Mouse (Mus musculus): ENCODE measurements around the gene Klf12. TPM values are rescaled to one million over a fixed set of nuclear protein-coding genes. Genes with fewer than 3 reads are reported as not detected.

Gene Klf12
- polyA plus RNA-seq, 1 experiment from 2014 or later = not detected

GRCm38 (mm10) chr14:100282651-100283050 is 1.8 kb downstream of the Klf12 start:
- Histone ChIP-seq H3K4me3 (ENCODE audit: inconsistent target) (no peak overlapping the region), H3K36me3 (ENCODE audit: inconsistent target) (no peaks in the 10 kb centered on the region), H3K79me2 (ENCODE audit: inconsistent target) (no peaks in the 10 kb centered on the region), H3K27ac (no peak overlapping the region)
- 30% methylated on average over 7 of the region's 7 CpGs for WGBS (ENCODE audit: missing documents)

DNA sequence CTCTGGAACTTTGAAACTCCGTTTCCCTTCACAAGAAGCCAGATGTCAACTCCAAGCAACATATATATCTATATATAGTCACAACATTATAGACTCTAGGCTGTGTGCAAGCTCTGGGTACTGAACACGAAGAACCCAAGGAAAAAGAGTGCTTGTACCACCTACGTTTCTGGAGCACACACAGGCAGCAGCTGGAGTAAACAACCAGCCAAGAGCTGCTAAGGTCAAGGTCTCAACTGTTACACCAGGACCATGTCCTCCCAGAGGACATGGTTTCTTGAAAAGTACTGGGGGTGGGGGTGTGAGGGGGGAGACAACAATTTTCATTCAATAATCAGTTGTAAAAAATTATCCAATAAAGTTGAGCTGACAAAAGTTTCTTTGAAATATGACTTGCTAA is 2.7 kb downstream of the Klf12 start:
- no peak overlapping the region for H3K27ac ChIP-seq
- WGBS (ENCODE audit: missing documents) = 82% methylated on average over 3 of the region's 3 CpGs

DNA sequence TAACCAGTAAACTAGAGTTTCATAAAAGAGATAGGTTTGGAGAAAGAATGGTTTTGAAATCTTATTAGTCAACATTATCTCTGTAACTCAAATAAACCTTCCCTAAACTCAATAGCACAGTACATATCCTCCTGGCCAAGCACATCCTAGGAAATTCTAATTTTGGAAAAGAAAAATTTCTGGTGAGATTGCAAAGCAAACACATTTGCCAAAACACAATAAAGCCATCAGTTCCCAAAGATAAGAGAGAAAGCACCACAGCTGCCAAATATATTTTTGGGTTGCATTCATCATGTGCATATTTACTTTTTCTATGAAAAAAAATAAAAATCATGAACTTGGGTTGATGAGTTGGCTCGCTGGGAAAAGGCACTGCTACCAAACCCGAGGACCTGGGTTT is 10.3 kb downstream of the Klf12 start:
- Histone ChIP-seq H3K4me3 (ENCODE audit: inconsistent target) (no peak overlapping the region), H3K79me2 (ENCODE audit: inconsistent target) (no peaks in the 10 kb centered on the region), H3K27ac (no peak overlapping the region), H3K36me3 (ENCODE audit: inconsistent target) (no peaks in the 10 kb centered on the region)
- WGBS (ENCODE audit: missing documents) = 70% methylated on average over 2 of the region's 2 CpGs

More for the DNA sequence above, 2.7 kb downstream of the Klf12 start:
- no peaks in the 10 kb centered on the region for H3K36me3 ChIP-seq (ENCODE audit: inconsistent target)
- H3K79me2 ChIP-seq (ENCODE audit: inconsistent target) = no peaks in the 10 kb centered on the region
- no peak overlapping the region for H3K4me3 ChIP-seq (ENCODE audit: inconsistent target)

DNA sequence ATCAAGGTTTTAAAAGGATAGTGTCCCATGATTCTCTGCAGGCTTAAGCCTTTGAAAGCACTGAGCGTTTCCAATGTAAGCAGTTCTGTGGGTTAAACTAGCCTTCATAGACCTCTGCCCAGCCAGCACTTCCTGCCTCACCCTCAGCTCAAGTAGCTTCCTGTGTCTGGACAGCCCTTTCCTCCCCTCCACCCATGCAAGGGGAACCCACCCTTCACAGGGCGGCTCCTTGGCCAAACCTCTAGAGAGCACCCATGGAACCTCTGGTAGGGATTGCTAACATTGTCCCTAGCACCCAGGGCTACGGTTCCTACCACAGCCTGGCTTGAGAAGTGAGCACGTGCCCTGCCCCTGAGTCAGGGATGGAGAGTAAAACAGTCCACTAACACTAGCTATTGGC is 23.9 kb downstream of the Klf12 start:
- Histone ChIP-seq H3K79me2 (ENCODE audit: inconsistent target) (no peaks in the 10 kb centered on the region), H3K4me3 (ENCODE audit: inconsistent target) (no peak overlapping the region), H3K36me3 (ENCODE audit: inconsistent target) (no peaks in the 10 kb centered on the region), H3K27ac (no peak overlapping the region)
- WGBS (ENCODE audit: missing documents) = 27% methylated on average over 4 of the region's 4 CpGs

DNA sequence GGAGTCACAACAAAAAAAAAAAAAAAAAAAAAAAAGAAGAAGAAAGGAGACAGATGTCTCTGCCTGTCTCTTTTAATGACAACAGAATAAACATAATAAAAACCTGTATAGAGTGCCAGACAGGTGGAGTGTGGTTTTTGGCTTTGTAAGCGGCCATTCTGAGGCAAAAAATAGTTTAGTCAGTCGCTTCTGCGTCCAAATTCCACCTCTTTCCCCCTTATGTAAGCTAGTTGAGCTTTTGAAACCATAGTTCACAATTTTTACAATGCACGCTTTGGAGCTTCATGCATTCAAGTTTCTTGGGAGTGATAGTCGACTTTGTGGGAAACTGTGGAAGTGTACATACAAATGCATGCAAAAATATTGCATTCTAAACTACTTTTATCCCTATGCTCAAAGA is 41.4 kb downstream of the Klf12 start:
- WGBS (ENCODE audit: missing documents) = 92% methylated on average over 5 of the region's 5 CpGs
- no peaks in the 10 kb centered on the region for H3K36me3 ChIP-seq (ENCODE audit: inconsistent target)
- H3K79me2 ChIP-seq (ENCODE audit: inconsistent target) = no peaks in the 10 kb centered on the region
- no peak overlapping the region for H3K4me3 ChIP-seq (ENCODE audit: inconsistent target)
- H3K27ac ChIP-seq = no peak overlapping the region

DNA sequence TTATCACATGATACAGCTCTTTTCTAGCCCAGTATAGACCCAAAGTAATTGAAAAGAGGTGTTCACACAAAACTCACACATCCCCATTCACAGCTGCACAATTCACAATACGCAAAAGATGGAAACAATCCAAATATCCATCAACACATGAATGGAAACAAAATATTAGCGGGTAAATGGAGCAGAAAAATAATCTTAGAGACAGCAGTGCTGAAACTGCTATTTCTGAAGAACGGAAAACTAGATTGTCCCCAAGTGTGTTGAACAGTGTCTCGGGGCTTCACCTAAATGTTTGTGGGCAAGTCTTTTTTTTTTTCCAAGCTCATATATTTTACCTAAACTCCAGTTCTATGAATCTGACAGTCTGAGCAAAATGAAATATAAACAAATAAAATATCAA is 44.6 kb downstream of the Klf12 start:
- Histone ChIP-seq H3K4me3 (ENCODE audit: inconsistent target) (no peak overlapping the region), H3K36me3 (ENCODE audit: inconsistent target) (no peaks in the 10 kb centered on the region), H3K79me2 (ENCODE audit: inconsistent target) (no peaks in the 10 kb centered on the region), H3K27ac (no peak overlapping the region)
- WGBS (ENCODE audit: missing documents) = 96% methylated on average over 4 of the region's 4 CpGs

DNA sequence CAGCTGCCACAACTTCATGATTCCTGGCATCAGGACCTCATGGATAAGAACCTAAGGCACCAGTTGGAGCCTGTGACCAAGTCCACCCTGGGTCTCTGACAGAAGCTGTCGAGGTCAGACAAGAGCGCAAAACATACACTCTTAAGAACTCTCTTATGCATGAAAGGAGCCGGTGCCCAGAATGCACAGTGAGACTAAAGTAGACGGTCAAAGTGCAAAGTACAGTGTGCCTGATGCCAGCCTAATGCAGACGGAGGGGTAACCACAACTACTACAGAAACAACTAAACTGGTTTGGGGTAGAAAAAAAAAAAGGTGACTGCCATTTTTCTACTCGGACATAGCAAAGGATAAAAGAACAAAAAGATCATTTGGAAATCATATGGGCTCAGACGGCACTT is 47.7 kb downstream of the Klf12 start:
- no peak overlapping the region for H3K4me3 ChIP-seq (ENCODE audit: inconsistent target)
- WGBS (ENCODE audit: missing documents) = 89% methylated on average over 7 of the region's 7 CpGs
- H3K36me3 ChIP-seq (ENCODE audit: inconsistent target) = no peaks in the 10 kb centered on the region
- H3K79me2 ChIP-seq (ENCODE audit: inconsistent target) = no peaks in the 10 kb centered on the region
- no peak overlapping the region for H3K27ac ChIP-seq

- H3K27ac ChIP-seq = no peak overlapping the region
- H3K36me3 ChIP-seq (ENCODE audit: inconsistent target) = no peaks in the 10 kb centered on the region
- no peak overlapping the region for H3K4me3 ChIP-seq (ENCODE audit: inconsistent target)
- WGBS (ENCODE audit: missing documents) = 71% methylated on average over 3 of the region's 3 CpGs
- H3K79me2 ChIP-seq (ENCODE audit: inconsistent target) = no peaks in the 10 kb centered on the region
Measured at GRCm38 (mm10) chr14:100235746-100236145, 48.7 kb downstream of the Klf12 start.

DNA sequence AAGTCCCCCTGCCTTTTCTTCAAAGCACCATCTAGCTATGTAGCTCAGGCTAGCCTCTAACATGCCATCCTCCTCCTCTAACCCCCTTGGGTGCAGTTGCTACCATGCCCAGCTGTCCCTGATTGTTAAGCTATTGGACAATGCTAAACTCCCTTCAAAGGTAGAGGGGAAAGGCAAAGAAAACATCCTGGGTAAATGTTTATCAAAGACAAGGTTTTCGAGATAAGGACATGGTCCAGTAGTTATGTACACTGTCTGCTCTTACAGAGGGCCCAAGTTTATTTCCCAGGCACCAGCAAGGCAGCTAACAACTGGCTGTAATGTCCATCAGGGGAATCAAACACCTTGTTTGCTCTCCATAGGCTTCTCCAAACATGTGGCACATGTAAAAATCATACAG is 53.1 kb downstream of the Klf12 start:
- Histone ChIP-seq H3K4me3 (ENCODE audit: inconsistent target) (no peak overlapping the region), H3K27ac (no peak overlapping the region), H3K79me2 (ENCODE audit: inconsistent target) (no peaks in the 10 kb centered on the region), H3K36me3 (ENCODE audit: inconsistent target) (no peaks in the 10 kb centered on the region)
- WGBS (ENCODE audit: missing documents) = 89% methylated on average over 1 of the region's 1 CpGs

- Histone ChIP-seq H3K4me3 (ENCODE audit: inconsistent target) (no peak overlapping the region), H3K79me2 (ENCODE audit: inconsistent target) (no peaks in the 10 kb centered on the region), H3K27ac (no peak overlapping the region), H3K36me3 (ENCODE audit: inconsistent target) (no peaks in the 10 kb centered on the region)
- 94% methylated on average over 6 of the region's 6 CpGs for WGBS (ENCODE audit: missing documents)
Measured at GRCm38 (mm10) chr14:100228120-100228519, 56.4 kb downstream of the Klf12 start.

DNA sequence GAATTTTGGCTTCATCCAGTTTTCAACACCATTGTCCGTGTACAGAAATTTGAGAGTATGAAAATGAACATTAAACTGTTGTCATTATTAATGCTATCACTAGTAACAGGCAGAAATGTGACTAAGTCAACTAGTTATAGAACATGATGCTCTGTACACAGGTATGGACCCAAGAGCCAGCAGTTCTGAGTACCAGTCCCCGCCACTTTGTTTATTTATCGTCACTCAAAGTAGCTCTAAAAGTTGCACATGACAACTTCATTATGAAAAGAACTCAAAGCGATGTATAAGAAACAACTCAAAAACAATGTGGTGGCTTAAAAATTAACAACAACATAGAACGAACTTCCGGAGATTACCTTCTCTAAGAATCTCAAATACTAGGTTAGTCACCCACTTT is 56.8 kb downstream of the Klf12 start:
- Histone ChIP-seq H3K27ac (no peak overlapping the region), H3K36me3 (ENCODE audit: inconsistent target) (no peaks in the 10 kb centered on the region), H3K4me3 (ENCODE audit: inconsistent target) (no peak overlapping the region), H3K79me2 (ENCODE audit: inconsistent target) (no peaks in the 10 kb centered on the region)
- 90% methylated on average over 6 of the region's 6 CpGs for WGBS (ENCODE audit: missing documents)

DNA sequence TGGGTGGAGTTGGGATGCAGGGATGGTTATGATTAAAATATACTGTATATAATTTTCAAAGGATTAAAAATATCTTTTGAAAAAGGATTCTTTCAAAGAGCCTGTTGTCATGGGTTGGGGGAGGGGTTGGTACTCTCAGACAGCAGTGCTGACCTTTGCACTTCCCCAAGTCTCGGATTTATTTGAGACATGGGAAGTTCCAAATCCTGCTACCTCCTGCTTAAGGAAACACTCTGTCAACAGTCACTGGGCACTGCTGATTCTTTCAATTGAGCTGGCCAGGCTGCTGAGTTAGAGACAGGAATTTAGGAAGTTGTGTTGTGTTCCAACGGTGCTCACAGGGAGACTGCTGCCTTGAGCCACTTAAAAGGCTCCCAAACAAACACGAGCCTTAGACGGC is 60.3 kb downstream of the Klf12 start:
- no peak overlapping the region for H3K27ac ChIP-seq
- 53% methylated on average over 4 of the region's 4 CpGs for WGBS (ENCODE audit: missing documents)
- H3K4me3 ChIP-seq (ENCODE audit: inconsistent target) = no peak overlapping the region
- no peaks in the 10 kb centered on the region for H3K79me2 ChIP-seq (ENCODE audit: inconsistent target)
- no peaks in the 10 kb centered on the region for H3K36me3 ChIP-seq (ENCODE audit: inconsistent target)

DNA sequence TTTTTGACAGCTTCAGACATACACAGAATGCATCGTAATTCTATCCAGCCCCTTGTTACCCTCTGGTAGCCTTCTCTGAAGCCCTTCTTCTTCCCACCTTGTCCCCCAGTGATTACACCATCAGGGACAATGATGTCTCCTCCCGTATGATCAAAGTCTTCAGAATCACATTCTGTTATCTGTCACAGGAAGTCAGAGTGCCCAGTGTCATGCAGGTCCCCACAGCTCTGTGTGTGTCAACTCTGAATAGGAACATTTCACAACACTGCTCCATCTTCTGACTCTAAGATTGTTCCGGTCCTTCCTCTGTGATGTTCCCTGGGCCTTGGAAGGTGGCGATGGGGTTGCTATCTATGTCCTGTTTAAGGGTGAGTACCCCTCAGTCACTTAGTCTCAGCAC is 62.2 kb downstream of the Klf12 start:
- 89% methylated on average over 4 of the region's 4 CpGs for WGBS (ENCODE audit: missing documents)
- Histone ChIP-seq H3K27ac (no peak overlapping the region), H3K79me2 (ENCODE audit: inconsistent target) (no peaks in the 10 kb centered on the region), H3K36me3 (ENCODE audit: inconsistent target) (no peaks in the 10 kb centered on the region), H3K4me3 (ENCODE audit: inconsistent target) (no peak overlapping the region)

GRCm38 (mm10) chr14:100215213-100215785 is 69.2 kb downstream of the Klf12 start:
- WGBS (ENCODE audit: missing documents) = 81% methylated on average over 4 of the region's 4 CpGs
- Histone ChIP-seq H3K36me3 (ENCODE audit: inconsistent target) (no peaks in the 10 kb centered on the region), H3K79me2 (ENCODE audit: inconsistent target) (no peaks in the 10 kb centered on the region), H3K4me3 (ENCODE audit: inconsistent target) (no peak overlapping the region), H3K27ac (no peak overlapping the region)

DNA sequence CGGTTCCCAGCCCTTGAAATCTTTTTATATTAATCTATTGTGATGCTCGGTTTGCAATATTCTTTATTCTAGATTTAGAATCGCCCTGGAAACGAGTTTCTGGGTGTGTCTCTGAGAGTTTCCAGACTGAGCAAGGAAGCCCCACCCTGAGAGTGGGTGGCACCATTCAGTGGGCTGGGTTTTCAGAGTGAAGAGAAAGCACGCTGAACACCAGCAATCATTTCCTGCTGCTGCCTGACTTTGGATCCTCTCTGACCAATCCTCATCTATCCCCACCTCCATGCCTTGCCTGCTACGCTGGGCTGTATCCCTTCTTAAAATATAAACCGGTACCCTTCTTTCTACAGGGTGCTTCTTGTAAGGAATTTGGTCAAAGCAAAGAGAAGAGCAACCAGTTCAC is 71.4 kb downstream of the Klf12 start:
- WGBS (ENCODE audit: missing documents) = 76% methylated on average over 6 of the region's 7 CpGs
- no peaks in the 10 kb centered on the region for H3K79me2 ChIP-seq (ENCODE audit: inconsistent target)
- H3K36me3 ChIP-seq (ENCODE audit: inconsistent target) = no peaks in the 10 kb centered on the region
- no peak overlapping the region for H3K27ac ChIP-seq
- no peak overlapping the region for H3K4me3 ChIP-seq (ENCODE audit: inconsistent target)

DNA sequence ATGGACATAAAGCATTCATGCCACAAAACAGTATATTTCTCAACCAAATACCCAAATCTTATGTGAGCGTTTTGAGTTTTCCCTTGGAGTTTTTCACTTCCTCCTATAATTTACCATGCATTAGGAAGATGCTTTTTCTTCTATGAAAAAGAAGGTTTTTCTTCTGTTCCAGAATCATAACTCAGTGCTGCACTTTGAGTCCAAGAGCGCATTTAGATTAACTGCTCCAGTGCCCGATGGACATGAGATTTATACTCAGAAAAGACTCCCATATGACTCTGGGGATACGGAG is 72.7 kb downstream of the Klf12 start:
- no peak overlapping the region for H3K4me3 ChIP-seq (ENCODE audit: inconsistent target)
- no peak overlapping the region for H3K27ac ChIP-seq
- 78% methylated on average over 4 of the region's 4 CpGs for WGBS (ENCODE audit: missing documents)
- no peaks in the 10 kb centered on the region for H3K36me3 ChIP-seq (ENCODE audit: inconsistent target)
- H3K79me2 ChIP-seq (ENCODE audit: inconsistent target) = no peaks in the 10 kb centered on the region
